Mouse (Mus musculus): ENCODE data around the gene Samm50.

- TF ChIP-seq POLR2A (IDR thresholded peaks at IDR 0.05; ENCODE audit: extremely low read depth, insufficient read depth, low read length) (no peak), CTCF (IDR thresholded peaks at IDR 0.05; ENCODE audit: low read depth, low read length) (no peak)
Measured at GRCm38 (mm10) chr15:84251227-84251626, 59.2 kb downstream of the Samm50 start.
